Mouse (Mus musculus): ENCODE results near the gene Cerkl. TPM values are rescaled to one million over a fixed set of nuclear protein-coding genes. Genes with fewer than 3 reads are reported as not detected.

Cerkl gene
- polyA plus RNA-seq, 1 experiment from 2014 or later: 1.7 TPM

DNA sequence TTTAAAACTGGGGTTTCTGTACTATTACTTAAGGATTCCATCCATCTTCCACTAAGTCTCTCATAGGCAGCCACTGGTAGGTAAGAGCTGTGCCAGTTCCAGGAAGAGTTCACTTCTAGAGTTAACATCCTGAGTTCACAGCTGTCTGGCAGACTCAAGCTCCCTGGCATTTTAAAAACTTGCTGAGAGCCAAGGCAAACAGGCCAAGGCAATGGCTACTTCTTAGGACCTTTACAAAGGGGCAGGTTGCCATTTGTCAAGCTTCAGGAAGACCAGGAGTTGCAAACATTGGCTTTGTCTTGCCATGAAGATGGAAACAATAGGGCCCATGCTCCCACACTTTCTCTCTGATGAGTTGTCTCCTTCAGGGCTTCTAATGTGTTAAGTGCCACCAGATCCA lies 26.5 kb downstream of the Cerkl start:
- H3K4me3 ChIP-seq: no peak overlapping the region
- no peaks in the 10 kb centered on the region for H3K36me3 ChIP-seq
- no peak overlapping the region for H3K9ac ChIP-seq (replicated peaks)
- H3K27me3 ChIP-seq: peaks cover 20% of the 10 kb centered on the region
- no peaks in the 10 kb centered on the region for H3K9me3 ChIP-seq
- H3K4me1 ChIP-seq: peaks cover 8% of the 10 kb centered on the region
- H3K4me2 ChIP-seq (replicated peaks): no peak overlapping the region
- ATAC-seq (replicated peaks): no peak
- no peak overlapping the region for H3K27ac ChIP-seq (replicated peaks)

DNA sequence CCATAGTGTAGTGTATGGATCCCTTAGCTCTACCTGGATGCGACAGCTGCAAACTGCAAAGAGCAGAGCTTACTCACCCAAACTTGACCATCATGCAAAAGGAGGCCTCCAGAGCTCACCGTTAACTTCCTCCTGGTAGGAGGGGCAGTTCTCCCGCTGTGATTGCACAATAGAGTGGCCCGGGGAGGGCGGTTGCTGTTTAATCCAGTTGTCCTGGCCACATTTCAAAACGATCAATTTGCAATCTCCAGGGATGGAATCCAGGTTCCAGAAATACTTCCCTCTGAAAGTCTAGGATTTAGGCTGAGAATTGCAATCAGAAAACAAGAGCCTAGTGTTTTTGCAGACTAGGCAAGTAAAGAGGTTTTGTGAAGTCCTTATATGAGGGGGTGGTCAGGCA lies 26.9 kb downstream of the Cerkl start:
- Histone ChIP-seq H3K4me3 (no peak overlapping the region), H3K9me3 (no peaks in the 10 kb centered on the region), H3K4me1 (peaks cover 8% of the 10 kb centered on the region), H3K36me3 (no peaks in the 10 kb centered on the region), H3K4me2 (replicated peaks) (no peak overlapping the region), H3K9ac (replicated peaks) (no peak overlapping the region), H3K27ac (replicated peaks) (no peak overlapping the region), H3K27me3 (peaks cover 20% of the 10 kb centered on the region)
- ATAC-seq (replicated peaks): no peak
- WGBS: 10% methylated on average over 6 of the region's 6 CpGs

DNA sequence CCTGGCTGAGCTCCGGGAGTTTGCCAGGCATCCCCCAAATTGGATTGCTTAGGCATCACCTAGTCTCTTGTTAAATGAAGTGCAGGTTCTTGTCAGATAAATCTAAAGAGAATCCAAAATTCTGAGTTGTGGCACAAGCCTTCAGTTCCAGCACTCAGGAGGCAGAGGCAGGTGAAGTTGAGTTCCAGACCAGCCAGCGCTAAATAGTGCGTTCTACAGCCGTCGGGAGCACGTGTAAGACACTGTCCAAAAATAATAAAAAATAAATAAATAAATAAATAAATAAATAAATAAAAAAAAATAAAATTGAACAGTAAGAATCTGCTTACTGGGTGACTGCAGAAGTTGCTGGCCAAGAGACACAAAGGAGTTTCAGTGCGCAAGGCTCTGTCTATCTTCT lies 27.5 kb downstream of the Cerkl start:
- Histone ChIP-seq H3K27ac (replicated peaks) (no peak overlapping the region), H3K27me3 (peaks cover 20% of the 10 kb centered on the region), H3K4me3 (peak overlapping the region; percentile 37), H3K36me3 (no peaks in the 10 kb centered on the region), H3K9ac (replicated peaks) (peak overlapping the region; percentile 22), H3K4me2 (replicated peaks) (peak overlapping the region; percentile 74), H3K9me3 (no peaks in the 10 kb centered on the region), H3K4me1 (peaks cover 8% of the 10 kb centered on the region)
- 16% methylated on average over 7 of the region's 7 CpGs for WGBS
- ATAC-seq (replicated peaks): 0 out of 2 replicates have a peak, but pooled peaks have one; percentile 23

DNA sequence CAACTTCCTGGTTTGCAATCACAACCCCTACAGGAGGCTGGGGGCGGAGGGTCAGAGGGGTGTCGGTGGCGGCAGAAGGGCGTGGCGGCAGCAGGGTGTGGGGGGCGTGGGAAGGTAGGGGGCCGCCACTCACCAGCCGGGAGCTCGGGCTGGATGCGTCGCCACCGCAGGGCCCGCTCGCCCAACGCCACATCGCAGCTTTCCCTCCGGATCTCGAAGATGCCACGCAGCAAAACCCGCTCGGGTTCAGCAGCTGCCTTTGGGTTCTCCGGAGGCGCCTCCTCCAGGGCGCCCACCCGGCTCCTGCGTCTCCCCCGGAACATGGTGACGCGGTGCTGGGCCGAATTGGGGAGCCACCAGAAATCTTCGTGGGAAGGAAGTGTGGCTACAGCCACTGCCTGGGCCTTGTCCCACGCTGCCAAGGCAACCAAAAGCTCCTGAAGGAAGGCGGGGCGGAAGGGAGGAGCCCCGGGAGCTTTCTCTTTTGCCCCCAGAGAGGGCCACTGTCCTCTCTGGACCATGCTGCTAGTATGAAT lies 27.9 kb downstream of the Cerkl start:
- no peak overlapping the region for H3K27ac ChIP-seq (replicated peaks)
- H3K27me3 ChIP-seq: peaks cover 20% of the 10 kb centered on the region
- H3K36me3 ChIP-seq: no peaks in the 10 kb centered on the region
- H3K9me3 ChIP-seq: no peaks in the 10 kb centered on the region
- H3K4me2 ChIP-seq (replicated peaks): peak overlapping the region; percentile 74
- ATAC-seq (replicated peaks): peak; percentile 60
- peaks cover 8% of the 10 kb centered on the region for H3K4me1 ChIP-seq
- H3K4me3 ChIP-seq: peak overlapping the region; percentile 37
- H3K9ac ChIP-seq (replicated peaks): peak overlapping the region; percentile 22
- WGBS: 1% methylated on average over 35 of the region's 35 CpGs

DNA sequence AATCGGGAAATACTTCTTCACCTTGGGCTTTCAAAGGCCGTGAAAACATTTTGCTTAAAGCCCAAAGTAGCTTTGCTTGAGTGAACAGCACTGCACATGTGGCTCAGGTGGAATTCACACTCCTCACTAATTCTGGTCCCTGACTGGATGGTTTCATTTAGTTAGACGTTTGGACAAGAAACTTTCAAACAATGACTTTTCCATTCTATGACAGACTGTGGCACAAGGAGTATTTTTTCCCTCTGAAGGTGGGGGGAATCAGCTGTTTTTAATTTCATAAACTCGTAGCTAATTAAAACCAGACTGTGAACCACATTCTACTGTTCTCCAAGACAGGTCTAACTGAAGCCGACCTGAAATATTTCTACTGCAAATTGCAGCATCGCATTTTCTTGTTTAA lies 28.6 kb downstream of the Cerkl start:
- no peaks in the 10 kb centered on the region for H3K36me3 ChIP-seq
- H3K4me3 ChIP-seq: no peak overlapping the region
- WGBS: 23% methylated on average over 6 of the region's 6 CpGs
- ATAC-seq (replicated peaks): no peak
- peaks cover 20% of the 10 kb centered on the region for H3K27me3 ChIP-seq
- H3K27ac ChIP-seq (replicated peaks): no peak overlapping the region
- no peaks in the 10 kb centered on the region for H3K9me3 ChIP-seq
- H3K9ac ChIP-seq (replicated peaks): no peak overlapping the region
- no peak overlapping the region for H3K4me2 ChIP-seq (replicated peaks)
- H3K4me1 ChIP-seq: peaks cover 8% of the 10 kb centered on the region

DNA sequence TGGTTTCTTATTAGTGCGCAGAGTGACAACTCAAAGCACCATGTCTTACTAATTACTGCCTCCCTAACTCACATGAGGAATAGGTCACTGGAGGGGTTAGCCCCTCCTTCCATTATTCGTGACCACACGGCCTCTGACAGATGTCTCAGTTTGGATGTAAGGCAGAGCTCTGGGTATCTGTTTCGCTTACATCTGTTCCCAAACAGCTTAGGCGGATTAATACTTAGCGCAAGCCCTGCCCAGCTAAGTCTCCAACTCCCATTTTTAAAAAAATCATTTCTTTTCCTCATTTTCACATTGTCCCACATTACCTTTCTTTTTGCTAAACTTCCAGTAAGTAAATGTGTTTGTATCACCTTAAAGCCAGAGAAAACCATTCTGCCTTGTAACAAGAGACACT lies 34.9 kb downstream of the Cerkl start:
- no peaks in the 10 kb centered on the region for H3K36me3 ChIP-seq
- H3K27ac ChIP-seq (replicated peaks): no peak overlapping the region
- 39% methylated on average over 6 of the region's 6 CpGs for WGBS
- no peak overlapping the region for H3K4me2 ChIP-seq (replicated peaks)
- H3K9me3 ChIP-seq: no peaks in the 10 kb centered on the region
- ATAC-seq (replicated peaks): no peak
- H3K4me1 ChIP-seq: no peaks in the 10 kb centered on the region
- H3K4me3 ChIP-seq: no peak overlapping the region
- no peaks in the 10 kb centered on the region for H3K27me3 ChIP-seq
- no peak overlapping the region for H3K9ac ChIP-seq (replicated peaks)

DNA sequence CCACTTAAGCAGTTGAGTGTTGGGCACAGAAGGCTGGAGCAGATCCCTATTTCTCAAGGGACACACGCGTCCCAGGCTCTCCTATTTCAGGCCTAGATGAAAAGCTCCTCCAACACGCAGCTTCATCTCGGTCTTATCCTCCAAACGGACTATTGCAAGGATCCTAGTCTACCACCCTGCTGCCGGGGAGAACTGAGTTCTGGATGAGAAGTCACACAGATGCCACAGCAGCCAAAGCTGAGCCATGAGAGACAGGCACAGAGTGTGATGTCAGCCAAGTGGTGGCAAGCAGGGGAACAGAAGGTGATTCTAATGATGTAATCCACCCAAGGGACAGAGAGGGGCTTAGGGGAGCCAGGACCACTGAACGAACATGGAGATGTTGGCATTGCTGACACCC lies 42.1 kb downstream of the Cerkl start:
- H3K4me2 ChIP-seq (replicated peaks): no peak overlapping the region
- no peaks in the 10 kb centered on the region for H3K9me3 ChIP-seq
- H3K27ac ChIP-seq (replicated peaks): no peak overlapping the region
- 76% methylated on average over 7 of the region's 7 CpGs for WGBS
- no peaks in the 10 kb centered on the region for H3K27me3 ChIP-seq
- H3K9ac ChIP-seq (replicated peaks): no peak overlapping the region
- no peaks in the 10 kb centered on the region for H3K36me3 ChIP-seq
- no peak for ATAC-seq (replicated peaks)
- no peak overlapping the region for H3K4me3 ChIP-seq
- H3K4me1 ChIP-seq: no peaks in the 10 kb centered on the region

DNA sequence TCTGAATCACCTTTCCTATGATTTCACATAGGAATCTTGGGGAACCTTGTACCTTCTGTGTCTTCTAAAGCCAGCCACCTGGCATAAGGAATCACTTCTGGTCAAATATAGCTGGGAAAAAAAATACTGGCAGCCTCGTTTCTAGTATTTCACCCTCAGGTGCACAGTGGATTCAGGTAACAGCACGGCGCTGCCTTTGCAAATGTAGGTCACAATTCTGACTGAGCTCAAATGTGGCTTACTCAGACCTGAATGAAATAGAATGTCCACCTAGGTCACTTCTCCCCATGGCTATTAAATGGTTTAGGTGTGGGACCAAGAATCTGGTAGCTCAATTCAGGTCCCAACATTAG lies 45.7 kb downstream of the Cerkl start:
- no peak for ATAC-seq (replicated peaks)
- 89% methylated on average over 3 of the region's 3 CpGs for WGBS

DNA sequence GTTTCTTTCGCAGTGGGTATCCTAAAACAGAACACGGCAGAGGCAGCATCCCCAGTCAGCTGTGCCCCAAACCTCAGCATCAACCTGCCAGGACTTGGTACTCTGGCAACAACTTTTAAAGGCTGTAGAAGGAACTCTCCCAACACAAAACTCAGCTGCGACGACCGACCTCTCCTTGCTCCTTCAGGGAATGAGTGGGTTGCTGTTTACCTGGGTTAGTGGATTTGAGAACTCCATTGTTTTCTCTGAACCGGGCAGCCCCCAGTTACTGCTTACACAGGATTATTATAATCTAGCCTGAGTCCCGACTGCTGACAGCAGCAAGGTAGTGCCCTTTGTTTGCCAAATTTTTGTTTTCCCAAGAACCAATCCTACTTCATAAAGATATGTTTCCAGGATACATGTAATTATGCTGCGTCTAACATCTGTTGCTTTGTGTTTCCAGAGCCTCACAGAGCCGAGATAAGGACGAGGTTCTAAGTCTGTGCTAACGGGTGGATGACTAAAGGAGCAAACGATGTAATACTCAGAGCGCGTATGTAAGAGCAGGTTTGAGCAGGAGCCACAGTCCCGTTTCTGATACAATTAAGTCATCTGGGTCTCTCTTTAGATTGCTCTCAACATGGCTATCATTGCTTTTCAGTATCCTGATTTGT lies 46.2 kb downstream of the Cerkl start:
- H3K36me3 ChIP-seq: no peaks in the 10 kb centered on the region
- no peaks in the 10 kb centered on the region for H3K27me3 ChIP-seq
- ATAC-seq (replicated peaks): no peak
- H3K9me3 ChIP-seq: no peaks in the 10 kb centered on the region
- WGBS: 43% methylated on average over 15 of the region's 15 CpGs
- no peak overlapping the region for H3K27ac ChIP-seq (replicated peaks)
- H3K9ac ChIP-seq (replicated peaks): no peak overlapping the region
- no peak overlapping the region for H3K4me3 ChIP-seq
- H3K4me1 ChIP-seq: no peaks in the 10 kb centered on the region
- H3K4me2 ChIP-seq (replicated peaks): no peak overlapping the region

More for the DNA sequence above, 45.7 kb downstream of the Cerkl start:
- Histone ChIP-seq H3K9me3 (no peaks in the 10 kb centered on the region), H3K27me3 (no peaks in the 10 kb centered on the region), H3K4me1 (no peaks in the 10 kb centered on the region), H3K9ac (replicated peaks) (no peak overlapping the region), H3K36me3 (no peaks in the 10 kb centered on the region), H3K4me3 (no peak overlapping the region), H3K4me2 (replicated peaks) (no peak overlapping the region), H3K27ac (replicated peaks) (no peak overlapping the region)

DNA sequence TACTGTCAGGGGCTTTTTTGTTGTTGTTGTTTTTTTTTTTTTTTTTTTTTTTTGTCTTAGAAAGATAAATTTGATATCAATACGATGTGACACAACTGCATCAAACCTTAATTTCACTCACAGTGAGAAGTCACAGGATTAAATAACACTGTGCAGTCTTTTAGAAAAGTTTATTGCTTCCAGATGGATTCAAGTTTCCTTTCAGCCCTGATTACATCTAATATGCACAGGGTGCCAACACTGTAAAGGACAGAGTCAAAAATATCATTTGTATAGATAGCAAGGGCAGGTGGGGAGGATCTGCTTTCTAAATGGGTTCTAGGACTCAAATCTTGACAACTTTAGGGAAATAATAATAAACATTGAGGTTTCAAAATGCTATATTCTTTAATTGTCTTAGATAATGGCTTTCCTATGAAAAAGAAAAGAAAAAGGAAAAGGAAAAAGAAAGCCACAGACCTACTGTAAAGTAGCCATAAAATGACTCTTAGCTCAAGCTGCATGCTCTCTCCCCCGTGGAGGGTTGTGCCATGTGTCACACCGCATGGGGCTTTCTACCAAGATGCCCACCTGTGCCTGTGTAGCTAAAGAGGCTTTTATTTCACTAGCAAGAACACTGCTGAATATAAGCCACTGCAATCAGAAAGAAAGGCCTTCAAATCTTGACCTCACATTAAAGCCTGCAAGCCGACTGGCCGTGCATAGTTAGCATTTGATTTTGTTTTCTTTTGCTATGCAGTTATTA lies 50.8 kb downstream of the Cerkl start:
- no peaks in the 10 kb centered on the region for H3K9me3 ChIP-seq
- H3K27me3 ChIP-seq: no peaks in the 10 kb centered on the region
- ATAC-seq (replicated peaks): no peak
- no peaks in the 10 kb centered on the region for H3K36me3 ChIP-seq
- H3K9ac ChIP-seq (replicated peaks): no peak overlapping the region
- no peak overlapping the region for H3K27ac ChIP-seq (replicated peaks)
- H3K4me1 ChIP-seq: no peaks in the 10 kb centered on the region
- no peak overlapping the region for H3K4me2 ChIP-seq (replicated peaks)
- H3K4me3 ChIP-seq: no peak overlapping the region
- WGBS: 75% methylated on average over 5 of the region's 5 CpGs

DNA sequence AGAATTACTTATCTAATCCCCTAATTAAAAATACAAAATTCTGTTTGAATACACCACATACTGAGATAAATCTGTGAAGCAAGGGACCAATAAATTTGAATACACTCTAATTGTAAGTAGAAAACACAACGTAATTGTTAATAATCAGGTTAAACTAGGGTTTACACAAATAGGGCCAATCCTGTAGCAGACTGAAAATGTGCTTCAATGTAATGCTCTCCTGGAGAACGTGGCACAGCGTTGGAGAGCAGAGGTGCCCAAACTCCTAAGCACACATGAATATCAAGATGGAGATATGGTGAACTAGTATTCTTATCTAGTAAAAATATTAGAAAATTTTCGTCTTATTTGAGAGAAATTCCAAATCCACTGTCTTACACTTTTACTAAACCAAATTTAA lies 56.5 kb downstream of the Cerkl start:
- no peak overlapping the region for H3K9ac ChIP-seq (replicated peaks)
- no peak overlapping the region for H3K4me3 ChIP-seq
- 29% methylated on average over 4 of the region's 4 CpGs for WGBS
- peaks cover 11% of the 10 kb centered on the region; the same call in 1 of the 2 replicates for H3K4me1 ChIP-seq
- 0 out of 2 replicates have a peak, but pooled peaks have one; percentile 16 for ATAC-seq (replicated peaks)
- no peaks in the 10 kb centered on the region for H3K36me3 ChIP-seq
- H3K27ac ChIP-seq (replicated peaks): no peak overlapping the region
- H3K4me2 ChIP-seq (replicated peaks): no peak overlapping the region
- H3K9me3 ChIP-seq: no peaks in the 10 kb centered on the region
- H3K27me3 ChIP-seq: no peaks in the 10 kb centered on the region

DNA sequence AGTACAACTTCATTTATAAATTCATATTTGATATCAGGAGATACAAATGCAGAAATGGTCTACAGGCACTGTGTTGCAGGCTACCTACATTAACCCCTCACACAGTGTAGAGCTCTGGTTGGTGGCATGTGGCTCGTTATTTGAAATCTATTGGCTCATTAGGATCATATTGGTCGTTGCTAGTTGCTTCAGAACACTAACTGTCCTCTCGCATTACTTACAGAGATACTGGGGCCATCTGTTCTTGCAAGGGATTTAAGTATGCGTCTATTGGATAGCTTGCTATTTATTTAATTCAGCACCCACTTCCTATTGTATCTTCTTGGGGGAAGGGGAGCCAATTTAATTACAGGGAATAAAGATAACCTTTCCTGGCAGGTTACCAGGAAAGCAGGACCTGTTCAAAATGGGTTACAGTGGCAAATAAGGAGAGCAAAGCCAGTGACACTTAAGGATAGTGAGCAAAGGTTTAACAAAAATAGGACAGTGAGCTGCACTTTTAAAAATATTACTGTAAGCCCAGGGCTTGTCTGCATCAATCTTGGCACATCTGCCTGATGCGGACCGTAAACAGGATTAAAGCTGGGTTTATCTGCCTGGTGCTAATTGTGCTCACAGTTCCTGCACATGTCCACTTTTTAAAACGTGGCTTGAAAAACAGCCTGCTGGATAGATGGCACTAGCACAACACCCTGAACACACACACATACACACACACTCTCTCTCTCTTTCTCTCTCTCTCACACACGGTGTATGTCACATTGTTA lies 57.2 kb downstream of the Cerkl start:
- no peaks in the 10 kb centered on the region for H3K9me3 ChIP-seq
- peaks cover 11% of the 10 kb centered on the region; the same call in 1 of the 2 replicates for H3K4me1 ChIP-seq
- H3K36me3 ChIP-seq: no peaks in the 10 kb centered on the region
- H3K27ac ChIP-seq (replicated peaks): peak overlapping the region; percentile 37; the same call in 1 of the 2 replicates
- ATAC-seq (replicated peaks): peak; percentile 84
- H3K9ac ChIP-seq (replicated peaks): no peak overlapping the region
- H3K4me3 ChIP-seq: no peak overlapping the region
- 18% methylated on average over 8 of the region's 8 CpGs for WGBS
- no peaks in the 10 kb centered on the region for H3K27me3 ChIP-seq
- no peak overlapping the region for H3K4me2 ChIP-seq (replicated peaks)

Measured in forebrain, embryonic 15.5 days (tissue).